Mouse (Mus musculus): Measurements from ENCODE around the gene P3h1. TPM values are rescaled to one million over a fixed set of nuclear protein-coding genes. Genes with fewer than 3 reads are reported as not detected.

Gene P3h1
- total RNA-seq, 2 experiments from 2014 or later, result 0.42 to 5.6 TPM

- ATAC-seq (replicated peaks; ENCODE audit: low FRiP score, poor library complexity, severe bottlenecking), result peak; percentile 36
Measured at GRCm38 (mm10) chr4:119233256-119233901, 664 bp downstream of the P3h1 start.

GRCm38 (mm10) chr4:119234348-119234747 lies 1.6 kb downstream of the P3h1 start:
- no peak for ATAC-seq (replicated peaks; ENCODE audit: low FRiP score, poor library complexity, severe bottlenecking)

DNA sequence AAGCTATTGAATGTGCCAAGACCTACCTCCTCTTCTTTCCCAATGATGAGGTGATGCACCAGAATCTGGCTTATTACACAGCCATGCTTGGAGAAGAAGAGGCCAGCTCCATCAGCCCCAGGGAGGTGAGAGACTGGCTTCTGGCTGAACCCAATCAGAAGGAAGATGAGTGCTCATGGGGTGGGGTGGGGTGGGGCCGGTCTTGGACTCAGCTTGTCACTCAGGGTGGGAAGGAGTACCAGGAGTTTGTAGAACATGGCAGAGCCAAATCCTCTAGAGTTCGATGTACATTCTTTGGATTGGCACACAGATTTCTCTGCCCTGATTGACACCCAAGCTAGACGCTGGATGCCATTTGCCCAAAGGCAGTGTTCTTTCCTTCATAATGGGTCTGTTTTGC lies 5.9 kb downstream of the P3h1 start:
- peak; percentile 48 for ATAC-seq (replicated peaks; ENCODE audit: low FRiP score, poor library complexity, severe bottlenecking)

- peak; percentile 81 for ATAC-seq (replicated peaks; ENCODE audit: low FRiP score, poor library complexity, severe bottlenecking)
Measured at GRCm38 (mm10) chr4:119239181-119239682, 6.5 kb downstream of the P3h1 start.

DNA sequence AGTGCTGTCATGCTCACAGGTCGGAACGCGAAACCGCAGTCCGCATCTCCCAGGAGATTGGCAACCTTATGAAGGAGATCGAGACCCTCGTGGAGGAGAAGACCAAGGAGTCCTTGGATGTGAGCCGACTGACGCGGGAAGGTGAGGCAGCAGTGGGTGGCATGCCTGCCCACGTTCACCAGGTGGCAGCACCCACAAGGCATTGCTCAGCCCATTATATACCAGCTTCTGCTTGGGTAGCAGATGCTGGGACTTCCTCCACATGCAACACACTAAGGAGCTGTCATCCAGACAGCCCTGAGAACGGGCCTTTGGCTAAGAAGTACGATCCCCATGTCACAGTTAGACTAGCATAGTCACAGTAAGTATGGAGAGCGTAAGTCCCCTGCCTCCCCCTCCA lies 8.9 kb downstream of the P3h1 start:
- no peak for ATAC-seq (replicated peaks; ENCODE audit: low FRiP score, poor library complexity, severe bottlenecking)

GRCm38 (mm10) chr4:119242571-119242970 lies 9.9 kb downstream of the P3h1 start:
- no peak for ATAC-seq (replicated peaks; ENCODE audit: low FRiP score, poor library complexity, severe bottlenecking)

DNA sequence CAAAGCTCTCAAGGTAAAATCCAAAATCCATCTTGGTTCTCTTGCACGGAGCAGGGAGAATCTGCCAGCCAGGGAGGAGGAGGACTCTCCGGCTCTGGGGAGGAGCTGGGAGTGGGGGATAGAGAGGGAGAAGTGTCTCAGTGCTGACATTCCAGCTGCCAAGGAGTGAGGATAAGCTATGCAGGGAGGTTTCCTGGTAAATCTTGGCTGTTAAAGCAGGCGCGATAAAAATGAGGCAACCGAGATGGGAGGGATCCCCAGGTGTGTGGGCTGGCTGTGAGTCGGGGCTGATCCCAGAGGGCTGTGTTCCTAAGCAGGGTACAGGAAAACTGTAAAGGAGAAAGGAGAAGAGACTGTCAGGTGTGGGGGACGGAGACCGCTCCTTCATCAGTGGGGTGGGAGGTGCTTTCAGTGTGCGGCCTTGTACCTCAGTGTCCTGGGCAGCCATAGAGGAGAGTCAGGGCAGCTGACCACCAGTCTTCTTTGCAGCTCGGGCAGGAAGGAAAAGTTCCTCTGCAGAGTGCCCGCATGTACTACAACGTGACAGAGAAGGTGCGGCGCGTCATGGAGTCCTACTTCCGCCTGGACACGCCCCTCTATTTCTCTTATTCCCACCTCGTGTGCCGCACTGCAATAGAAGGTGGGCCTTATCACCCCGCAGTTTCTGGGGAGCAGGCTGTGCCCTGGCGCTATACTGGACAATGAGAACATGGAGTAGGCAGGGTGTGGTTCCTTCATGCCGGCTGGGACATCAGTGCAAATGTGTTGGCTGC lies 11.9 kb downstream of the P3h1 start:
- no peak for ATAC-seq (replicated peaks; ENCODE audit: low FRiP score, poor library complexity, severe bottlenecking)

- no peak for ATAC-seq (replicated peaks; ENCODE audit: low FRiP score, poor library complexity, severe bottlenecking)
Measured at GRCm38 (mm10) chr4:119245556-119245955, 12.8 kb downstream of the P3h1 start.

GRCm38 (mm10) chr4:119245961-119246360 lies 13.2 kb downstream of the P3h1 start:
- no peak for ATAC-seq (replicated peaks; ENCODE audit: low FRiP score, poor library complexity, severe bottlenecking)

DNA sequence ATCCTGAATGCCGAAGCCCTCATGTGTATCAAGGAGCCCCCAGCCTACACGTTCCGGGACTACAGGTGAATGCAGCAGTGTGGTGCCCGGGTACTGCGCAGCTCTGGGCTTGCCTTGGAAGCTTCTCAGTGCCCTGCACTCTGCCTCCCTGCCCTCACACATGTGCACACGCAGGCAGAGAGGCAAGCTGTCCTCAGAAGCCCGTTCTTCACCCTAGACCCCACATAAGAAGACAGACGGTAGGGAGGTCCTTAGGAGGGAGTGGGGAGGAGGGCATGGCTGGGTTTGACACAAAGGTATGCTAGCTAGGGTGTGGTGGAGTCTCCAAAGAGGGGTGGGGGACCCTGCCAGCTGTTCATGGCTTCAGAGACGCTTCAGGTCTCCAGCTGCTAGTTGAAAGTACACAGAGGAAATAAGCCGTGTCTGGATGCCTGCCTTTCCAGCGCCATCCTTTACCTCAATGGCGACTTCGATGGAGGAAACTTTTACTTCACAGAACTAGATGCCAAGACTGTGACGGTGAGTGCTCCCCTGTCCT lies 14.0 kb downstream of the P3h1 start:
- no peak for ATAC-seq (replicated peaks; ENCODE audit: low FRiP score, poor library complexity, severe bottlenecking)

DNA sequence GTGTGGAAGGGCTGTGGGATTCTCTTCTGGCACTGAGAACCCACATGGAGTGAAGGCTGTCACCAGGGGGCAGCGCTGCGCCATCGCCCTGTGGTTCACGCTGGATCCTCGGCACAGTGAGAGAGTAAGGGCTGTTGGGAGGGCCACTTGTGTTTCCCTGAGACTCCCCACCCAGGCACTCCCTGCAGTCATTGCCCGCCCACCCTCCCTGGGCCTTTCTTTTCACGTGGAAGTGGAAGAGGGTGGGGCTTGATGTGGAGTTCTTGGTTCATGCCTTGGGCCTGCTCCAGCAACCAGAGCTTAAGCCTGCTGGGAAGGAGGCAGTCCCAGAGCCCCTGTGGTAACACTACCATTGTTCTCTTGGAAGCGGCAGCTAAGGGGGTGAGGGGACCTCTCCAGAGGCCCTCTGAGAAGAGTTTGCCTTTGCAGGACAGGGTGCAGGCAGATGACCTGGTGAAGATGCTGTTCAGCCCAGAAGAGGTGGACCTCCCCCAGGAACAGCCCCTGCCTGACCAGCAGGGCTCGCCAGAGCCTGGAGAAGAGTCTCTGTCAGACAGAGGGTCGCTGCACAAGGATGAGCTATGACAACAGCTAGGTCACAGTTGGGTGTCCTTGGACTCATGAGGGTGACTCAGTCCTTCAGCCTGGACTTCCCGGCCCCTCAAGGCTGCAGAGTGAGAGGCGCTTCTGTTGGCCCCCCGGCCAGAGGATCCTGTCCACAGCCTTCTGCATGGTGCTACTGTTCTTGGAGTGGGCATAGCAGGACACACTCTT lies 14.9 kb downstream of the P3h1 start:
- 0 out of 2 replicates have a peak, but pooled peaks have one; percentile 50 for ATAC-seq (replicated peaks; ENCODE audit: low FRiP score, poor library complexity, severe bottlenecking)

- ATAC-seq (replicated peaks; ENCODE audit: low FRiP score, poor library complexity, severe bottlenecking), result no peak
Measured at GRCm38 (mm10) chr4:119248407-119248965, 15.8 kb downstream of the P3h1 start.

- no peak for ATAC-seq (replicated peaks; ENCODE audit: low FRiP score, poor library complexity, severe bottlenecking)
Measured at GRCm38 (mm10) chr4:119252025-119252808, 19.5 kb downstream of the P3h1 start.

GRCm38 (mm10) chr4:119254012-119254618 lies 21.4 kb downstream of the P3h1 start:
- no peak for ATAC-seq (replicated peaks; ENCODE audit: low FRiP score, poor library complexity, severe bottlenecking)

DNA sequence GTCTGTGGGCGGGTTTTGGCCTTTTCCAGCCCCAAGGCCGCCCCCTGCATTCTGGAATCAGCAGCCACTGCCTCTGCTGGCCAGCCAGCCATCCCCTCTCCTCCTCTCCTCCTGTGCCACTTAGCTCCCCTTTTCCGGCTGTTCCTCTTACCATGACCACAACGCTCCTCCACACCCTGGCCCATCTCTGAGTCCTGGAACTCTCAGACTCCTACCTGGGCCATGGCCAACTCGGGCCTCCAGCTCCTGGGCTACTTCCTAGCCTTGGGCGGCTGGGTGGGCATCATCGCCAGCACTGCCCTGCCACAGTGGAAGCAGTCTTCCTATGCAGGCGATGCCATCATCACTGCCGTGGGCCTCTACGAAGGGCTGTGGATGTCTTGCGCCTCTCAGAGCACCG lies 22.6 kb downstream of the P3h1 start, which contains the start of gene Cldn19:
TSS of gene Cldn19 (plus strand) at position 64 of the 400 bp plus-strand sequence.
- no peak for ATAC-seq (replicated peaks; ENCODE audit: low FRiP score, poor library complexity, severe bottlenecking)

DNA sequence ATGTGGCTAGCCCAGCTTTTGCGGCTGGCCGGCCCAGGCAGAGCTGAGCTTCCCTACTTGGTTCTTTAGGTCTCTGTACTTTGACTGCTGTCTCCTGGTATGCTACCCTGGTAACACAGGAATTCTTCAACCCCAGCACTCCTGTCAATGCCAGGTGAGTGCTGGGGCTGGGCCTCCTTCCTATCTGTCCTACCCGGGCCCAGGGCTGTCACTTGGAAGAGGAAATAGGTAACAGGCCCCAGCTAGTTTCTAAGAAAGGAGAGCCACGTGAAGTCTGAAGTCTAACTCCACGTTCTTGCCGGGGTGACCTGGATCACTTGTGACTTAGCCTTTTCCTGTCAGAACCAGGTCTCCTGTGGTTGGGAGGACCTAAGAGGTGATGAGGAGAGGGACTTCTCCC lies 24.4 kb downstream of the P3h1 start:
- no peak for ATAC-seq (replicated peaks; ENCODE audit: low FRiP score, poor library complexity, severe bottlenecking)

DNA sequence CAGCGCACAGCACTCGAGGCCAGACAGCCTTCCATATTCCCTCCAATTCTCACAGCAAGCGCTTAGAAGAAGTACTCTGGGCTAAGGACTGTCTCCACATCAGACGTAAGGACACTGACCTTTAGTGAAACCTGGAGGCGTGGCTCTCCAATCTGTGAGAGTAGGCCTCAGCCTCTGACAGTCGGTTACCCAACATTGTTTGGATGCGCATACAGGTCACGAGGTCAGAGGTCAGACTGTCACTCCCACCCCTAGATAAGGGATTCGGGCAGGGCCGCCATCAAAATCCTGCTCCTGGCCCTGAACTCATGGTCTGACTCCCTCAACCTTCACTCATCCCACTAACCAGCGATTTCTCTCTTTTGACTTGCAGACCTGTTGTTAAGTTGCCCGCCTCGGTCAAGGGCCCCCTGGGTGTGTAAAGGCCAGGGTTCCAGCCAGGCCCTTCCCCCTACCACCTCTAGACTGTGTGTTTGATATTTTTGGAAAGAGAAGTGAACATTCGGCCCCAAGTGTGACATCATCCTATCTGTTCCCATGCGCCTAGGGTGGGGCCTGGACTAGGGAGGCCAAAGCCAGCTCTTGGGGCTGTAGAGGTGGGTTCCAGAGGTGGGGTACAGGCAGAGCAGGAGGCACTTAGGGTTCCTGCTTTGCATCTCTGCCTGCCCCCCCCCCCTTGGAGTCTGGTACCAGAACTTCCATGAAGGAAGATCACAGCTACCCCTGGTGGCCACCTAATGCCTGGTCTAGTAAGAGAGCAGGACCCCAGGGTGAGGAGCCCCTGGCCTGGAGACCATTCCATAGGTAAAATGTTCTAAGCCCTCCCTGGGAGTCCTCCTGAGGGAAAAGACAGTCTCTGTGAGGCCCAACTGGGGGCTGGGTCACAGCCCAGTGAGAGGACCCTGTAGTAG lies 26.9 kb downstream of the P3h1 start:
- ATAC-seq (replicated peaks; ENCODE audit: low FRiP score, poor library complexity, severe bottlenecking), result no peak
